Mouse (Mus musculus) stomach, postnatal 0 days (tissue): ENCODE measurements at regions not wholly inside any gene's neighbourhood (a gene's known extent, or its start where the extent isn't known, plus 50 kb on each side); places are given as distances from the start of the nearest gene placed in this dataset.

Source experiments
- ATAC-seq: fragments of 200-750 bp; cut with Nextera tagmentation; 2 replicates; pipeline ENCODE4 v1.8.0; 2017; ENCODE audit not compliant: low FRiP score, low TSS enrichment
- DNase-seq: peaks from one replicate; pipeline ENCODE4 v3.0.0-alpha.2; 2016; ENCODE audit warnings: low spot score
- H3K27ac ChIP-seq: fragments of 300-500 bp; sonication (generic); replicated peaks from 2 replicates; pipeline ENCODE4 v1.5.1; 2014; ENCODE audit warnings: mild to moderate bottlenecking, control low read depth
- H3K27me3 ChIP-seq: fragments of 300-500 bp; sonication (generic); 2 replicates; pipeline ENCODE4 v1.6.1; 2014; ENCODE audit warnings: low read length; ENCODE audit not compliant: control insufficient read depth, insufficient read depth
- H3K36me3 ChIP-seq: fragments of 300-500 bp; sonication (generic); 2 replicates; pipeline ENCODE4 v1.6.1; 2014; ENCODE audit warnings: low read length, mixed read lengths; ENCODE audit not compliant: control insufficient read depth, insufficient read depth
- H3K4me1 ChIP-seq: fragments of 300-500 bp; sonication (generic); replicated peaks from 2 replicates; pipeline ENCODE4 v1.6.1; 2014; ENCODE audit warnings: antibody characterized with exemption; ENCODE audit not compliant: control insufficient read depth, insufficient read depth
- H3K4me2 ChIP-seq: fragments of 300-500 bp; sonication (generic); replicated peaks from 2 replicates; pipeline ENCODE4 v1.6.1; 2014; ENCODE audit warnings: low read depth, mild to moderate bottlenecking, control low read depth, moderate library complexity
- H3K4me3 ChIP-seq: fragments of 300-500 bp; sonication (generic); 2 replicates; pipeline ENCODE4 v1.5.1; 2014; ENCODE audit warnings: low read depth, low read length, control low read depth
- H3K9ac ChIP-seq: fragments of 300-500 bp; sonication (generic); 2 replicates; pipeline ENCODE4 v1.6.1; 2014; ENCODE audit warnings: mild to moderate bottlenecking, low read length, control low read depth, mixed read lengths
- H3K9me3 ChIP-seq: fragments of 300-500 bp; sonication (generic); 2 replicates; pipeline ENCODE4 v1.6.1; 2016; ENCODE audit warnings: low read length; ENCODE audit not compliant: control insufficient read depth
- CTCF ChIP-seq: IDR thresholded peaks from 2 replicates; pipeline ENCODE4 v1.5.1; 2016; ENCODE audit warnings: antibody characterized with exemption, low read depth, mild to moderate bottlenecking, moderate library complexity
- EP300 ChIP-seq: optimal IDR thresholded peaks from 2 replicates; pipeline ENCODE3; 2016; ENCODE audit warnings: antibody characterized with exemption
- WGBS: fragments of 180-500 bp; shearing (Covaris S2); extraction: QIAGEN DNeasy Blood & Tissue Kit; methylation state at CpG from one replicate; pipeline ENCODE4 v1.1.7; 2014; 5-methylcytosine and 5-hydroxymethylcytosine counted together

- TF ChIP-seq EP300: no peak
- TF ChIP-seq CTCF: no peak
- Histone ChIP-seq H3K27me3 (no peaks in the 10 kb centered on the region), H3K36me3 (no peaks in the 10 kb centered on the region), H3K4me3 (no peak overlapping the region), H3K9me3 (no peaks in the 10 kb centered on the region), H3K9ac (no peak overlapping the region), H3K4me2 (no peak overlapping the region), H3K27ac (no peak overlapping the region), H3K4me1 (no peaks in the 10 kb centered on the region)
- 82% methylated on average over 6 of the region's 6 CpGs for WGBS
- DNase-seq: no peak
- no peak for ATAC-seq
Observed at GRCm38 (mm10) chr3:41312492-41312891, 229.6 kb upstream of the Pgrmc2 start.

- no peak for ATAC-seq
- Histone ChIP-seq H3K4me1 (no peaks in the 10 kb centered on the region), H3K4me3 (no peak overlapping the region), H3K27ac (no peak overlapping the region), H3K27me3 (no peaks in the 10 kb centered on the region), H3K9ac (no peak overlapping the region), H3K9me3 (no peaks in the 10 kb centered on the region), H3K4me2 (no peak overlapping the region), H3K36me3 (no peaks in the 10 kb centered on the region)
- WGBS: 73% methylated on average over 13 of the region's 13 CpGs
- no peak for DNase-seq
- TF ChIP-seq CTCF (no peak), EP300 (no peak)
Observed at GRCm38 (mm10) chr3:41307400-41308028, 224.7 kb upstream of the Pgrmc2 start.

GRCm38 (mm10) chr3:41302805-41303204, 220.0 kb upstream of the Pgrmc2 start:
- WGBS: 66% methylated on average over 3 of the region's 3 CpGs
- H3K9me3 ChIP-seq: no peaks in the 10 kb centered on the region
- H3K9ac ChIP-seq: no peak overlapping the region
- no peak overlapping the region for H3K4me3 ChIP-seq
- H3K36me3 ChIP-seq: no peaks in the 10 kb centered on the region
- DNase-seq: no peak
- no peak overlapping the region for H3K4me2 ChIP-seq
- TF ChIP-seq EP300 (no peak), CTCF (no peak)
- H3K4me1 ChIP-seq: no peaks in the 10 kb centered on the region
- ATAC-seq: no peak
- H3K27ac ChIP-seq: no peak overlapping the region
- H3K27me3 ChIP-seq: no peaks in the 10 kb centered on the region

- H3K4me2 ChIP-seq: no peak overlapping the region
- no peak for TF ChIP-seq EP300
- TF ChIP-seq CTCF: no peak
- WGBS: 34% methylated on average over 4 of the region's 4 CpGs
- H3K9me3 ChIP-seq: no peaks in the 10 kb centered on the region
- no peak overlapping the region for H3K4me3 ChIP-seq
- H3K36me3 ChIP-seq: no peaks in the 10 kb centered on the region
- no peak overlapping the region for H3K9ac ChIP-seq
- H3K27me3 ChIP-seq: no peaks in the 10 kb centered on the region
- ATAC-seq (no peak), DNase-seq (no peak)
- H3K27ac ChIP-seq: no peak overlapping the region
- H3K4me1 ChIP-seq: no peaks in the 10 kb centered on the region
Observed at GRCm38 (mm10) chr3:41298776-41299175, 215.9 kb upstream of the Pgrmc2 start.

GRCm38 (mm10) chr3:41296152-41296809, 213.4 kb upstream of the Pgrmc2 start:
- Histone ChIP-seq H3K36me3 (no peaks in the 10 kb centered on the region), H3K27ac (no peak overlapping the region), H3K9me3 (no peaks in the 10 kb centered on the region), H3K9ac (no peak overlapping the region), H3K4me3 (no peak overlapping the region), H3K4me1 (no peaks in the 10 kb centered on the region), H3K27me3 (no peaks in the 10 kb centered on the region), H3K4me2 (no peak overlapping the region)
- WGBS: 62% methylated on average over 11 of the region's 11 CpGs
- ATAC-seq (0 out of 2 replicates have a peak, but pooled peaks have one; percentile 38), DNase-seq (no peak)
- TF ChIP-seq EP300: no peak
- no peak for TF ChIP-seq CTCF

GRCm38 (mm10) chr3:41295150-41295549, 212.3 kb upstream of the Pgrmc2 start:
- 33% methylated on average over 8 of the region's 8 CpGs for WGBS
- no peaks in the 10 kb centered on the region for H3K9me3 ChIP-seq

More at GRCm38 (mm10) chr3:41295150-41295549, 212.3 kb upstream of the Pgrmc2 start:
- Histone ChIP-seq H3K9ac (no peak overlapping the region), H3K27ac (no peak overlapping the region), H3K4me1 (no peaks in the 10 kb centered on the region), H3K4me2 (no peak overlapping the region), H3K27me3 (no peaks in the 10 kb centered on the region), H3K36me3 (no peaks in the 10 kb centered on the region), H3K4me3 (no peak overlapping the region; the same call in 1 of the 2 replicates)
- ATAC-seq: no peak; the same call in 1 of the 2 replicates
- no peak for DNase-seq
- TF ChIP-seq EP300: no peak
- TF ChIP-seq CTCF: no peak
